Mouse (Mus musculus) small intestine, adult 2 months (tissue): ENCODE data around the gene Tax1bp1.

ENCODE experiments used
- CTCF ChIP-seq: fragments of 200-500 bp; IDR thresholded peaks from 2 replicates; pipeline ENCODE4 v1.5.1; 2012; ENCODE audit warnings: low read depth, mild to moderate bottlenecking, control low read depth, inconsistent platforms, low read length, moderate library complexity, mixed read lengths; ENCODE audit not compliant: insufficient replicate concordance, insufficient read length; ENCODE audit errors: extremely low read depth
- POLR2A ChIP-seq: fragments of 200-500 bp; IDR thresholded peaks from 2 replicates; pipeline ENCODE4 v1.6.1; 2012; ENCODE audit warnings: low read depth, mild to moderate bottlenecking, control low read depth, inconsistent platforms, low read length, moderate library complexity

GRCm38 (mm10) chr6:52773132-52773531, 59.6 kb downstream of the Tax1bp1 start:
- TF ChIP-seq POLR2A: no peak
- TF ChIP-seq CTCF: no peak
